In genomic region chr11:106787131-106788025, GRCm38 (mm10) we compare ENCODE assay signal across 8 mouse cellular contexts. TPM values are rescaled to one million over a fixed set of nuclear protein-coding genes. Genes with fewer than 3 reads are reported as not detected.
A peak's percentile ranks its signal among the peaks of the same experiment; 100 is the strongest.
DNase-seq lines count a peak whose midpoint lies in the region; ATAC-seq and TF ChIP-seq lines count a peak whose summit lies in the region.

No protein-coding gene starts in this region.

- peaks cover 61% of the 10 kb centered on the region for H3K36me3 ChIP-seq in forebrain, embryonic 10.5 days (replicated peaks)
- H3K36me3 ChIP-seq in heart, embryonic 15.5 days = peaks cover 41% of the 10 kb centered on the region
- H3K36me3 ChIP-seq in liver, embryonic 14.5 days (replicated peaks; ENCODE audit: control insufficient read depth, insufficient read depth, low read depth) = peaks cover 49% of the 10 kb centered on the region
- H3K36me3 ChIP-seq in stomach, embryonic 15.5 days = peaks cover 33% of the 10 kb centered on the region

- peak overlapping the region; percentile 98 for H3K4me3 ChIP-seq in brown adipose tissue, adult 24 weeks (ENCODE audit: insufficient read depth, low read depth, low read length)
- H3K4me3 ChIP-seq in forebrain, embryonic 10.5 days = peak overlapping the region; percentile 82
- peak overlapping the region; percentile 87 for H3K4me3 ChIP-seq in heart, embryonic 15.5 days
- peak overlapping the region; percentile 77 to 96 for H3K4me3 ChIP-seq in liver, embryonic 14.5 days (ENCODE audit: insufficient read depth in 1 of 2, low read depth in 2 of 2, low read length in 2 of 2)
- H3K4me3 ChIP-seq in stomach, embryonic 15.5 days (replicated peaks) = peak overlapping the region; percentile 93

- peak; percentile 28 for ATAC-seq in CD4-positive, CD25-positive, alpha-beta regulatory T cell, adult 4 months
- peak; percentile 29 for ATAC-seq in heart, embryonic 15.5 days (replicated peaks; ENCODE audit: insufficient number of reproducible peaks, insufficient read depth, low FRiP score, low read depth)
- ATAC-seq in liver, embryonic 14.5 days (ENCODE audit: insufficient read depth) = peak; percentile 21
- ATAC-seq in stomach, embryonic 15.5 days (ENCODE audit: insufficient read depth, low FRiP score, low read depth) = peak; percentile 30

- H3K27ac ChIP-seq in brown adipose tissue, adult 24 weeks (replicated peaks; ENCODE audit: low read depth, low read length) = peak overlapping the region; percentile 99
- H3K27ac ChIP-seq in forebrain, embryonic 10.5 days = peak overlapping the region; percentile 99
- H3K27ac ChIP-seq in heart, embryonic 15.5 days = peak overlapping the region; percentile 100
- peak overlapping the region; percentile 95 for H3K27ac ChIP-seq in liver, embryonic 14.5 days
- H3K27ac ChIP-seq in stomach, embryonic 15.5 days = peak overlapping the region; percentile 99

- no peak for TF ChIP-seq EP300 in liver, embryonic 14.5 days (IDR thresholded peaks at IDR 0.05; ENCODE audit: low read depth)

- TF ChIP-seq CTCF in liver, embryonic 14.5 days (IDR thresholded peaks at IDR 0.05; ENCODE audit: low read depth) = peak; percentile 2; the same call in 1 of the 2 replicates

- peak overlapping the region; percentile 60 for H3K4me2 ChIP-seq in heart, embryonic 15.5 days
- H3K4me2 ChIP-seq in liver, embryonic 14.5 days (ENCODE audit: low read depth) = peak overlapping the region; percentile 89
- H3K4me2 ChIP-seq in stomach, embryonic 15.5 days = peak overlapping the region; percentile 73

- peak overlapping the region; percentile 99 for H3K9ac ChIP-seq in heart, embryonic 15.5 days
- peak overlapping the region; percentile 100 for H3K9ac ChIP-seq in liver, embryonic 14.5 days (replicated peaks)
- peak overlapping the region; percentile 95 for H3K9ac ChIP-seq in stomach, embryonic 15.5 days

- under 1% methylated on average over 65 of the region's 65 CpGs for WGBS in forebrain, embryonic 10.5 days
- WGBS in heart, embryonic 15.5 days = under 1% methylated on average over 64 of the region's 65 CpGs
- under 1% methylated on average over 65 of the region's 65 CpGs for WGBS in liver, embryonic 14.5 days (ENCODE audit: insufficient replicate concordance)
- WGBS in stomach, embryonic 15.5 days = under 1% methylated on average over 64 of the region's 65 CpGs

- H3K4me1 ChIP-seq in brown adipose tissue, adult 24 weeks (ENCODE audit: control insufficient read depth, insufficient read depth, insufficient read length, low read length) = 0 out of 2 replicates have a peak, but pooled peaks cover 3% of the 10 kb centered on the region
- H3K4me1 ChIP-seq in forebrain, embryonic 10.5 days = peaks cover 28% of the 10 kb centered on the region
- H3K4me1 ChIP-seq in heart, embryonic 15.5 days (replicated peaks) = peaks cover 21% of the 10 kb centered on the region
- H3K4me1 ChIP-seq in liver, embryonic 14.5 days (replicated peaks; ENCODE audit: control insufficient read depth in 2 of 2, insufficient read depth in 2 of 2, low read length in 1 of 2) = peaks cover 2% of the 10 kb centered on the region in 2 experiments; a peak in 2 of 4 replicates
- H3K4me1 ChIP-seq in stomach, embryonic 15.5 days = peaks cover 13% of the 10 kb centered on the region; the same call in 1 of the 2 replicates

- peak; percentile 80 for DNase-seq in forebrain, embryonic 10.5 days (ENCODE audit: extremely low spot score, low spot score)
- peak; percentile 94 to 96 for DNase-seq in kidney, postnatal 25 days
- DNase-seq in liver, embryonic 14.5 days (ENCODE audit: low read depth in 3 of 3, low spot score in 3 of 3) = peak; percentile 79 to 85 (median 79)
- peak; percentile 80 for DNase-seq in neural tube, embryonic 10.5 days (ENCODE audit: extremely low spot score, low spot score)

- no peaks in the 10 kb centered on the region for H3K9me3 ChIP-seq in forebrain, embryonic 10.5 days
- H3K9me3 ChIP-seq in heart, embryonic 15.5 days (replicated peaks) = no peaks in the 10 kb centered on the region
- H3K9me3 ChIP-seq in liver, embryonic 14.5 days (ENCODE audit: control insufficient read depth, low read length) = no peaks in the 10 kb centered on the region
- H3K9me3 ChIP-seq in stomach, embryonic 15.5 days = no peaks in the 10 kb centered on the region

- H3K27me3 ChIP-seq in forebrain, embryonic 10.5 days (ENCODE audit: poor library complexity, severe bottlenecking) = no peaks in the 10 kb centered on the region
- H3K27me3 ChIP-seq in heart, embryonic 15.5 days = no peaks in the 10 kb centered on the region
- no peaks in the 10 kb centered on the region for H3K27me3 ChIP-seq in liver, embryonic 14.5 days (ENCODE audit: control insufficient read depth, insufficient read depth, low read length)
- H3K27me3 ChIP-seq in stomach, embryonic 15.5 days (replicated peaks) = no peaks in the 10 kb centered on the region

RNA-seq across cellular contexts. Expression of gene Ddx5, which starts 1.6 kb away (rescaled TPM):
- 100 to 1,000 TPM; 471 to 562 TPM for polyA plus RNA-seq in CD4-positive, CD25-positive, alpha-beta regulatory T cell, adult 4 months (2017; shearing (Covaris generic))
- polyA plus RNA-seq in brown adipose tissue, adult 24 weeks (2012; ENCODE audit: insufficient read depth, insufficient read length, missing spikeins) = 337 and 404 TPM in 2 replicates
- polyA plus RNA-seq in forebrain, embryonic 10.5 days (2016; fragmentation: Nextera tagmentation; extraction: Ambion mirVana) = 311 and 330 TPM in 2 replicates
- polyA plus RNA-seq in heart, embryonic 15.5 days (2015; fragmentation: Nextera tagmentation; extraction: Ambion mirVana) = 192 and 209 TPM in 2 replicates
- polyA plus RNA-seq in liver, embryonic 14.5 days (2012; rRNA removed) = 87.2 and 138 TPM in 2 replicates
- polyA plus RNA-seq in liver, embryonic 14.5 days (2014; fragmentation: Nextera tagmentation; extraction: Ambion mirVana) = 122 and 130 TPM in 2 replicates
- polyA plus RNA-seq in stomach, embryonic 15.5 days (2015; fragmentation: Nextera tagmentation; extraction: Ambion mirVana) = 295 and 312 TPM in 2 replicates

RNA-seq across cellular contexts. Expression of gene Cep95, which starts 1.7 kb away (rescaled TPM):
- 10 to 100 TPM; 36.7 to 48.9 TPM for polyA plus RNA-seq in CD4-positive, CD25-positive, alpha-beta regulatory T cell, adult 4 months (2017; shearing (Covaris generic))
- 3.4 and 13.9 TPM in 2 replicates for polyA plus RNA-seq in brown adipose tissue, adult 24 weeks (2012; ENCODE audit: insufficient read depth, insufficient read length, missing spikeins)
- polyA plus RNA-seq in forebrain, embryonic 10.5 days (2016; fragmentation: Nextera tagmentation; extraction: Ambion mirVana) = 18.7 and 20.0 TPM in 2 replicates
- polyA plus RNA-seq in heart, embryonic 15.5 days (2015; fragmentation: Nextera tagmentation; extraction: Ambion mirVana) = 12.7 and 14.8 TPM in 2 replicates
- polyA plus RNA-seq in liver, embryonic 14.5 days (2012; rRNA removed) = 4.0 and 9.9 TPM in 2 replicates
- 6.1 and 6.6 TPM in 2 replicates for polyA plus RNA-seq in liver, embryonic 14.5 days (2014; fragmentation: Nextera tagmentation; extraction: Ambion mirVana)
- 17.7 and 19.9 TPM in 2 replicates for polyA plus RNA-seq in stomach, embryonic 15.5 days (2015; fragmentation: Nextera tagmentation; extraction: Ambion mirVana)

RNA-seq across cellular contexts. Expression of gene Polg2, which starts 8.0 kb away (rescaled TPM):
- 10 to 100 TPM; 15.0 to 15.3 TPM for polyA plus RNA-seq in CD4-positive, CD25-positive, alpha-beta regulatory T cell, adult 4 months (2017; shearing (Covaris generic))
- polyA plus RNA-seq in brown adipose tissue, adult 24 weeks (2012; ENCODE audit: insufficient read depth, insufficient read length, missing spikeins) = 4.6 and 5.1 TPM in 2 replicates
- polyA plus RNA-seq in forebrain, embryonic 10.5 days (2016; fragmentation: Nextera tagmentation; extraction: Ambion mirVana) = 10.1 and 10.9 TPM in 2 replicates
- polyA plus RNA-seq in heart, embryonic 15.5 days (2015; fragmentation: Nextera tagmentation; extraction: Ambion mirVana) = 6.6 and 9.0 TPM in 2 replicates
- polyA plus RNA-seq in liver, embryonic 14.5 days (2012; rRNA removed) = 2.7 and 3.8 TPM in 2 replicates
- 4.4 and 5.0 TPM in 2 replicates for polyA plus RNA-seq in liver, embryonic 14.5 days (2014; fragmentation: Nextera tagmentation; extraction: Ambion mirVana)
- 9.7 and 11.1 TPM in 2 replicates for polyA plus RNA-seq in stomach, embryonic 15.5 days (2015; fragmentation: Nextera tagmentation; extraction: Ambion mirVana)

RNA-seq across cellular contexts. Expression of gene Milr1, which starts 36.4 kb away (rescaled TPM):
- 10 to 100 TPM in 1 of 2 experiments, 1 to 10 TPM in 1; 9.7 to 14.3 TPM for polyA plus RNA-seq in CD4-positive, CD25-positive, alpha-beta regulatory T cell, adult 4 months (2017; shearing (Covaris generic))
- 0.95 TPM in 1 of 2 replicates, not detected in the other for polyA plus RNA-seq in brown adipose tissue, adult 24 weeks (2012; ENCODE audit: insufficient read depth, insufficient read length, missing spikeins)
- polyA plus RNA-seq in forebrain, embryonic 10.5 days (2016; fragmentation: Nextera tagmentation; extraction: Ambion mirVana) = 0.81 and 1.00 TPM in 2 replicates
- 0.88 and 2.6 TPM in 2 replicates for polyA plus RNA-seq in heart, embryonic 15.5 days (2015; fragmentation: Nextera tagmentation; extraction: Ambion mirVana)
- polyA plus RNA-seq in liver, embryonic 14.5 days (2012; rRNA removed) = 1.00 and 2.2 TPM in 2 replicates
- 2.2 and 3.0 TPM in 2 replicates for polyA plus RNA-seq in liver, embryonic 14.5 days (2014; fragmentation: Nextera tagmentation; extraction: Ambion mirVana)
- 2.5 and 2.7 TPM in 2 replicates for polyA plus RNA-seq in stomach, embryonic 15.5 days (2015; fragmentation: Nextera tagmentation; extraction: Ambion mirVana)

RNA-seq across cellular contexts. Expression of gene Pecam1, which starts 37.0 kb away (rescaled TPM):
- polyA plus RNA-seq in CD4-positive, CD25-positive, alpha-beta regulatory T cell, adult 4 months (2017; shearing (Covaris generic)) = 100 to 1,000 TPM; 116 to 166 TPM
- 31.7 and 54.7 TPM in 2 replicates for polyA plus RNA-seq in brown adipose tissue, adult 24 weeks (2012; ENCODE audit: insufficient read depth, insufficient read length, missing spikeins)
- 16.0 and 16.9 TPM in 2 replicates for polyA plus RNA-seq in forebrain, embryonic 10.5 days (2016; fragmentation: Nextera tagmentation; extraction: Ambion mirVana)
- 69.2 and 78.7 TPM in 2 replicates for polyA plus RNA-seq in heart, embryonic 15.5 days (2015; fragmentation: Nextera tagmentation; extraction: Ambion mirVana)
- 4.6 and 6.3 TPM in 2 replicates for polyA plus RNA-seq in liver, embryonic 14.5 days (2012; rRNA removed)
- polyA plus RNA-seq in liver, embryonic 14.5 days (2014; fragmentation: Nextera tagmentation; extraction: Ambion mirVana) = 5.5 and 6.1 TPM in 2 replicates
- 44.6 and 48.5 TPM in 2 replicates for polyA plus RNA-seq in stomach, embryonic 15.5 days (2015; fragmentation: Nextera tagmentation; extraction: Ambion mirVana)

Comparison
In these comparisons a context has a peak if more than half of its experiments do, and no peak if none do; other contexts are left out.
1. Peak in every context shown above with its lines: DNase-seq, ATAC-seq, H3K4me3 ChIP-seq and H3K27ac ChIP-seq.